Mouse (Mus musculus) intestine, postnatal 0 days (tissue): ENCODE measurements around the gene Olfr171. TPM values are rescaled to one million over a fixed set of nuclear protein-coding genes. Genes with fewer than 3 reads are reported as not detected.
A peak's percentile ranks its signal among the peaks of the same experiment; 100 is the strongest.
"Not testable (repeated sequence)": the region's sequence is repeated elsewhere in the genome, so short reads cannot be mapped to it uniquely, and the experiment has no call there.

Experiments used
- ATAC-seq: fragments of 200-750 bp; cut with Nextera tagmentation; 2 replicates; pipeline ENCODE4 v1.8.0; 2017; ENCODE audit warnings: mild to moderate bottlenecking, moderate TSS enrichment, moderate library complexity
- H3K27ac ChIP-seq: fragments of 300-500 bp; sonication (generic); 2 replicates; pipeline ENCODE4 v1.5.1; 2014; ENCODE audit warnings: mild to moderate bottlenecking, low read depth, low read length, moderate library complexity
- H3K27me3 ChIP-seq: fragments of 300-500 bp; sonication (generic); replicated peaks from 2 replicates; pipeline ENCODE4 v1.6.1; 2014; ENCODE audit warnings: low read length, mixed read lengths; ENCODE audit not compliant: control insufficient read depth, insufficient read depth
- H3K36me3 ChIP-seq: fragments of 300-500 bp; sonication (generic); 2 replicates; pipeline ENCODE4 v1.6.1; 2014; ENCODE audit warnings: mild to moderate bottlenecking, moderate library complexity; ENCODE audit not compliant: control insufficient read depth, insufficient read depth
- H3K4me1 ChIP-seq: fragments of 300-500 bp; sonication (generic); replicated peaks from 2 replicates; pipeline ENCODE4 v1.6.1; 2014; ENCODE audit warnings: antibody characterized with exemption, low read length, mixed read lengths; ENCODE audit not compliant: control insufficient read depth, insufficient read depth
- H3K4me2 ChIP-seq: fragments of 300-500 bp; sonication (generic); replicated peaks from 2 replicates; pipeline ENCODE4 v1.6.1; 2014; ENCODE audit warnings: low read depth, mild to moderate bottlenecking, moderate library complexity
- H3K4me3 ChIP-seq: fragments of 300-500 bp; sonication (generic); 2 replicates; pipeline ENCODE4 v1.5.1; 2014; ENCODE audit warnings: low read depth, low read length
- H3K9ac ChIP-seq: fragments of 300-500 bp; sonication (generic); 2 replicates; pipeline ENCODE4 v1.6.1; 2014; ENCODE audit warnings: mild to moderate bottlenecking, low read depth, low read length
- H3K9me3 ChIP-seq: fragments of 300-500 bp; sonication (generic); 2 replicates; pipeline ENCODE4 v1.6.1; 2016; ENCODE audit warnings: mixed run types; ENCODE audit not compliant: control insufficient read depth
- CTCF ChIP-seq: sonication (generic); IDR thresholded peaks from 2 replicates; pipeline ENCODE4 v1.5.1; 2016; ENCODE audit warnings: low read depth, mild to moderate bottlenecking, control low read depth, antibody characterized with exemption, moderate library complexity
- WGBS: fragments of 180-500 bp; shearing (Covaris S2); extraction: QIAGEN DNeasy Blood & Tissue Kit; methylation state at CpG from one replicate; pipeline ENCODE4 v1.1.7; 2014; 5-methylcytosine and 5-hydroxymethylcytosine counted together
- polyA plus RNA-seq: library from polyadenylated mRNA; unstranded; fragments of >200 nt; fragmentation: Nextera tagmentation; extraction: Ambion mirVana; gene quantifications from 2 replicates; pipeline ENCODE4 v1.2.1, GENCODE M21; 2015

The Olfr171 gene
- polyA plus RNA-seq: not detected in 2 replicates

- no peak for TF ChIP-seq CTCF
- no peak for ATAC-seq
- WGBS: 76% methylated on average over 1 of the region's 1 CpGs
Observed at GRCm38 (mm10) chr16:19629816-19630215, at the start of gene Olfr171. Gene Olfr171, minus strand, starts transcription at chr16:19629916.

GRCm38 (mm10) chr16:19670768-19671357, 41.1 kb upstream of the Olfr171 start:
- no peaks in the 10 kb centered on the region for H3K36me3 ChIP-seq
- H3K9me3 ChIP-seq: no peaks in the 10 kb centered on the region
- H3K4me1 ChIP-seq: no peaks in the 10 kb centered on the region
- no peak for TF ChIP-seq CTCF
- H3K27me3 ChIP-seq: no peaks in the 10 kb centered on the region
- H3K27ac ChIP-seq: no peak overlapping the region
- no peak for ATAC-seq
- no peak overlapping the region for H3K9ac ChIP-seq
- no peak overlapping the region for H3K4me2 ChIP-seq
- H3K4me3 ChIP-seq: no peak overlapping the region
- 86% methylated on average over 2 of the region's 2 CpGs for WGBS

More at GRCm38 (mm10) chr16:19629816-19630215, at the start of gene Olfr171:
- no peak within 1 kb of the TSS for H3K4me2 ChIP-seq
- H3K4me3 ChIP-seq: no peak within 1 kb of the TSS
- no peaks in the 10 kb centered on the region for H3K9me3 ChIP-seq
- H3K27ac ChIP-seq: no peak within 1 kb of the TSS
- H3K9ac ChIP-seq: no peak within 1 kb of the TSS
- no peaks in the 10 kb centered on the region for H3K4me1 ChIP-seq
- H3K27me3 ChIP-seq: no peaks in the 10 kb centered on the region
- no peaks in the 10 kb centered on the region for H3K36me3 ChIP-seq

- Histone ChIP-seq H3K9me3 (no peaks in the 10 kb centered on the region), H3K27ac (no peak overlapping the region), H3K4me3 (no peak overlapping the region), H3K36me3 (no peaks in the 10 kb centered on the region), H3K4me2 (no peak overlapping the region), H3K4me1 (no peaks in the 10 kb centered on the region), H3K27me3 (no peaks in the 10 kb centered on the region), H3K9ac (no peak overlapping the region)
- WGBS: 56% methylated on average over 1 of the region's 1 CpGs
- no peak for ATAC-seq
- peak; percentile 56 for TF ChIP-seq CTCF
Observed at GRCm38 (mm10) chr16:19666312-19666711, 36.6 kb upstream of the Olfr171 start.

GRCm38 (mm10) chr16:19611782-19612181, 17.9 kb downstream of the Olfr171 start, which contains the start of gene Olfr170:
Gene Olfr170, minus strand, starts transcription at chr16:19611882.
- not testable (repeated sequence) for H3K36me3 ChIP-seq, H3K27ac ChIP-seq, H3K4me2 ChIP-seq, H3K9ac ChIP-seq, H3K9me3 ChIP-seq, H3K4me3 ChIP-seq, H3K27me3 ChIP-seq, H3K4me1 ChIP-seq, ATAC-seq
- WGBS: 86% methylated on average over 2 of the region's 2 CpGs

- Histone ChIP-seq H3K9ac (no peak overlapping the region), H3K27ac (no peak overlapping the region), H3K9me3 (no peaks in the 10 kb centered on the region), H3K4me2 (no peak overlapping the region), H3K27me3 (no peaks in the 10 kb centered on the region), H3K4me3 (no peak overlapping the region), H3K4me1 (no peaks in the 10 kb centered on the region), H3K36me3 (no peaks in the 10 kb centered on the region)
- no peak for TF ChIP-seq CTCF
- whole genome bisulfite sequencing: 51% methylated on average over 2 of the region's 2 CpGs
- ATAC-seq: no peak
Observed at GRCm38 (mm10) chr16:19603166-19603565, 26.6 kb downstream of the Olfr171 start.

Other genes starting within 250 kb of the Olfr171 start
- gene Olfr165, start 206.8 kb downstream of the Olfr171 start, polyA plus RNA-seq: 2.3 and 2.4 TPM in 2 replicates
- gene Olfr166, start 146.2 kb downstream of the Olfr171 start, polyA plus RNA-seq: not detected in 2 replicates
- gene Olfr167, start 107.7 kb downstream of the Olfr171 start, polyA plus RNA-seq: not detected in 2 replicates
- not detected in 2 replicates for gene Olfr168, start 94.4 kb downstream of the Olfr171 start, polyA plus RNA-seq
- not detected in 2 replicates for gene Olfr169, start 58.1 kb downstream of the Olfr171 start, polyA plus RNA-seq
- gene Olfr170, start 18.0 kb downstream of the Olfr171 start, polyA plus RNA-seq: not detected in 2 replicates
- not detected in 2 replicates for gene Lamp3, start 76.5 kb upstream of the Olfr171 start, polyA plus RNA-seq
- gene B3gnt5, start 130.3 kb upstream of the Olfr171 start, polyA plus RNA-seq: 2.8 and 3.3 TPM in 2 replicates